Mouse (Mus musculus) forebrain, embryonic 14.5 days (tissue): Measurements from ENCODE around the gene Pik3r5. TPM values are rescaled to one million over a fixed set of nuclear protein-coding genes. Genes with fewer than 3 reads are reported as not detected.

ENCODE experiments used
- ATAC-seq: fragments of 200-750 bp; cut with Nextera tagmentation; 2 replicates; pipeline ENCODE4 v1.8.0; 2017; ENCODE audit warnings: mild to moderate bottlenecking, moderate library complexity
- DNase-seq: peaks from one replicate; pipeline ENCODE4 v3.0.0-alpha.2; 2015; ENCODE audit warnings: low spot score
- H3K27ac ChIP-seq: fragments of 300-500 bp; sonication (generic); 2 replicates; pipeline ENCODE4 v1.5.1; 2014; ENCODE audit warnings: low read depth, mild to moderate bottlenecking, control low read depth, low read length, moderate library complexity
- H3K27me3 ChIP-seq: fragments of 300-500 bp; sonication (generic); replicated peaks from 2 replicates; pipeline ENCODE4 v1.6.1; 2014; ENCODE audit warnings: low read length, control low read depth, mixed read lengths; ENCODE audit not compliant: control insufficient read depth, insufficient read depth
- H3K36me3 ChIP-seq: fragments of 300-500 bp; sonication (generic); 2 replicates; pipeline ENCODE4 v1.6.1; 2014; ENCODE audit warnings: low read length, control low read depth; ENCODE audit not compliant: control insufficient read depth, insufficient read depth
- H3K4me1 ChIP-seq: fragments of 300-500 bp; sonication (generic); 2 replicates; pipeline ENCODE4 v1.6.1; 2014; ENCODE audit warnings: antibody characterized with exemption, low read length, control low read depth; ENCODE audit not compliant: control insufficient read depth, insufficient read depth
- H3K4me2 ChIP-seq: fragments of 300-500 bp; sonication (generic); 2 replicates; pipeline ENCODE4 v1.6.1; 2014; ENCODE audit warnings: mild to moderate bottlenecking, control low read depth, low read length
- H3K4me3 ChIP-seq: fragments of 300-500 bp; sonication (generic); 2 replicates; pipeline ENCODE4 v1.5.1; 2014; ENCODE audit warnings: low read depth, low read length, control low read depth
- H3K9ac ChIP-seq: fragments of 300-500 bp; sonication (generic); 2 replicates; pipeline ENCODE4 v1.6.1; 2014; ENCODE audit warnings: mild to moderate bottlenecking, low read length, control low read depth, moderate library complexity
- H3K9me3 ChIP-seq: fragments of 300-500 bp; sonication (generic); replicated peaks from 2 replicates; pipeline ENCODE4 v1.6.1; 2016; ENCODE audit warnings: low read length, control low read depth, mixed read lengths; ENCODE audit not compliant: control insufficient read depth
- WGBS: fragments of 180-500 bp; shearing (Covaris S2); extraction: QIAGEN DNeasy Blood & Tissue Kit; methylation state at CpG from one replicate; pipeline ENCODE4 v1.1.7; 2014; 5-methylcytosine and 5-hydroxymethylcytosine counted together
- polyA plus RNA-seq: library from polyadenylated mRNA; unstranded; fragments of >200 nt; fragmentation: Nextera tagmentation; extraction: Ambion mirVana; gene quantifications from 2 replicates; pipeline ENCODE4 v1.2.1, GENCODE M21; 2014

The Pik3r5 gene
- polyA plus RNA-seq, 1 experiment from 2014 or later, result 0.11 TPM

GRCm38 (mm10) chr11:68417831-68418230 lies 14.1 kb upstream of the Pik3r5 start:
- no peaks in the 10 kb centered on the region for H3K9me3 ChIP-seq
- DNase-seq (peak; percentile 33), ATAC-seq (no peak)
- H3K4me3 ChIP-seq, result no peak overlapping the region
- H3K4me1 ChIP-seq, result no peaks in the 10 kb centered on the region
- 42% methylated on average over 9 of the region's 9 CpGs for WGBS
- no peaks in the 10 kb centered on the region for H3K27me3 ChIP-seq
- H3K36me3 ChIP-seq, result no peaks in the 10 kb centered on the region
- H3K9ac ChIP-seq, result no peak overlapping the region
- H3K27ac ChIP-seq, result no peak overlapping the region
- H3K4me2 ChIP-seq, result no peak overlapping the region

GRCm38 (mm10) chr11:68425492-68426315 lies 6.2 kb upstream of the Pik3r5 start:
- Histone ChIP-seq H3K27me3 (no peaks in the 10 kb centered on the region), H3K4me2 (no peak overlapping the region), H3K36me3 (no peaks in the 10 kb centered on the region), H3K4me1 (0 out of 2 replicates have a peak, but pooled peaks cover 2% of the 10 kb centered on the region), H3K9ac (no peak overlapping the region), H3K9me3 (no peaks in the 10 kb centered on the region), H3K27ac (no peak overlapping the region), H3K4me3 (no peak overlapping the region)
- no peak for DNase-seq
- 29% methylated on average over 8 of the region's 8 CpGs for WGBS
- no peak for ATAC-seq

- 82% methylated on average over 5 of the region's 5 CpGs for WGBS
- no peak for ATAC-seq
- Histone ChIP-seq H3K9me3 (no peaks in the 10 kb centered on the region), H3K9ac (no peak overlapping the region), H3K4me1 (0 out of 2 replicates have a peak, but pooled peaks cover 2% of the 10 kb centered on the region), H3K27me3 (no peaks in the 10 kb centered on the region), H3K4me2 (no peak overlapping the region), H3K4me3 (no peak overlapping the region), H3K36me3 (no peaks in the 10 kb centered on the region), H3K27ac (no peak overlapping the region)
- no peak for DNase-seq
These were observed 4.8 kb upstream of the Pik3r5 start for GRCm38 (mm10) chr11:68427083-68427570.

GRCm38 (mm10) chr11:68430662-68431061 lies 1.3 kb upstream of the Pik3r5 start:
- no peaks in the 10 kb centered on the region for H3K36me3 ChIP-seq
- H3K4me1 ChIP-seq, result 0 out of 2 replicates have a peak, but pooled peaks cover 1% of the 10 kb centered on the region
- no peaks in the 10 kb centered on the region for H3K9me3 ChIP-seq
- H3K27ac ChIP-seq, result no peak overlapping the region
- 71% methylated on average over 5 of the region's 5 CpGs for WGBS
- H3K27me3 ChIP-seq, result no peaks in the 10 kb centered on the region
- no peak overlapping the region for H3K4me2 ChIP-seq
- DNase-seq (no peak), ATAC-seq (no peak)
- H3K9ac ChIP-seq, result no peak overlapping the region
- no peak overlapping the region for H3K4me3 ChIP-seq

- H3K9ac ChIP-seq, result peak overlapping the region; percentile 25; the same call in 1 of the 2 replicates
- 36% methylated on average over 23 of the region's 23 CpGs for WGBS
These were observed 570 bp downstream of the Pik3r5 start for GRCm38 (mm10) chr11:68432361-68433021.

GRCm38 (mm10) chr11:68433534-68433933 lies 1.6 kb downstream of the Pik3r5 start:
- Histone ChIP-seq H3K9ac (no peak overlapping the region), H3K4me3 (no peak overlapping the region), H3K4me1 (no peaks in the 10 kb centered on the region), H3K27me3 (no peaks in the 10 kb centered on the region), H3K4me2 (no peak overlapping the region), H3K27ac (no peak overlapping the region), H3K36me3 (no peaks in the 10 kb centered on the region), H3K9me3 (no peaks in the 10 kb centered on the region)
- ATAC-seq, result no peak
- DNase-seq, result no peak
- 83% methylated on average over 5 of the region's 5 CpGs for WGBS

More at GRCm38 (mm10) chr11:68432361-68433021, 570 bp downstream of the Pik3r5 start:
- no peaks in the 10 kb centered on the region for H3K9me3 ChIP-seq
- no peaks in the 10 kb centered on the region for H3K36me3 ChIP-seq
- DNase-seq (no peak), ATAC-seq (no peak)
- H3K27me3 ChIP-seq, result no peaks in the 10 kb centered on the region
- H3K4me1 ChIP-seq, result no peaks in the 10 kb centered on the region
- peak overlapping the region; percentile 54 for H3K4me2 ChIP-seq
- H3K4me3 ChIP-seq, result peak overlapping the region; percentile 27
- no peak overlapping the region for H3K27ac ChIP-seq

DNA sequence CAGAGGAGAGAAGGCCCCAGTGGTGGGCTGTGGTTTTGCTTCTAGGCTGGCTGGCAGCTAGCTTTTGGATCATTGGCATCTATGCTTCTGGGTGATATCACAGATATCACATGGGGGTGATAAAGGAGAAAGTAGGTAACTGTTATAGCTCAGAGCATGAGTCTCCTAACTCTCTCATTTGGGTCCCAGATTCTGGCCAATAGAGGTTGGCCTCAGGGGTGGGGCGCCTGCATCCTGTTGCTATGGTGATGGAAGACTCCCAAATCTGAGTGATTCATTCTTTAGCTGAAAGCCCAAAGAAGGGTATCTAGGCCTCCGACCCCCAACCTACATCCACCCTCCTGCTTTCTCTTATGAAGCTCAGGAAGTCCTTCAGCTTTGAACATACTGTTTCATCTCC lies 2.8 kb downstream of the Pik3r5 start:
- H3K36me3 ChIP-seq, result no peaks in the 10 kb centered on the region
- WGBS, result 87% methylated on average over 2 of the region's 2 CpGs
- no peak overlapping the region for H3K27ac ChIP-seq
- no peaks in the 10 kb centered on the region for H3K27me3 ChIP-seq
- H3K9ac ChIP-seq, result no peak overlapping the region
- DNase-seq (no peak), ATAC-seq (no peak)
- no peak overlapping the region for H3K4me2 ChIP-seq
- H3K9me3 ChIP-seq, result no peaks in the 10 kb centered on the region
- no peaks in the 10 kb centered on the region for H3K4me1 ChIP-seq
- H3K4me3 ChIP-seq, result no peak overlapping the region

DNA sequence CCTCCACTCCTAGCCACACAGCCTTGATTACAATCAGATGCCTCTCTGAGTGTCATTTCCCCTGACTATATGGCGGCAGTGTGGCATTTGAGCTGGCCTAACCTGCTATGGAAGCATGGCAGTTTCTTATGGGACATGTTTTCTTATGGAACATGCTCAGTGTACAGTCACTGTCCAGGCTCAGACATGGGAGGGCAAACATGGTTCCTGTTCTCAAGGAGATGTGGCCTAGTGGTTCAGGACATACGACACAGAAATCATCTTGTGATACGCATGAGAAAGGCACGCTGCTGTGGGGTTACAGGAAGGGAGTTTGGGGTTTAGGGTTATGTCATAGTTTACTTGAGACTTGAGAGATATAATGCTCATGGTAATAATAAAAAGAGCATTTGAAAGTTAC lies 3.7 kb downstream of the Pik3r5 start:
- no peak for DNase-seq
- Histone ChIP-seq H3K4me3 (no peak overlapping the region), H3K9me3 (no peaks in the 10 kb centered on the region), H3K9ac (no peak overlapping the region), H3K4me2 (no peak overlapping the region), H3K27me3 (no peaks in the 10 kb centered on the region), H3K4me1 (no peaks in the 10 kb centered on the region), H3K27ac (no peak overlapping the region), H3K36me3 (no peaks in the 10 kb centered on the region)
- no peak for ATAC-seq
- 91% methylated on average over 4 of the region's 4 CpGs for WGBS

DNA sequence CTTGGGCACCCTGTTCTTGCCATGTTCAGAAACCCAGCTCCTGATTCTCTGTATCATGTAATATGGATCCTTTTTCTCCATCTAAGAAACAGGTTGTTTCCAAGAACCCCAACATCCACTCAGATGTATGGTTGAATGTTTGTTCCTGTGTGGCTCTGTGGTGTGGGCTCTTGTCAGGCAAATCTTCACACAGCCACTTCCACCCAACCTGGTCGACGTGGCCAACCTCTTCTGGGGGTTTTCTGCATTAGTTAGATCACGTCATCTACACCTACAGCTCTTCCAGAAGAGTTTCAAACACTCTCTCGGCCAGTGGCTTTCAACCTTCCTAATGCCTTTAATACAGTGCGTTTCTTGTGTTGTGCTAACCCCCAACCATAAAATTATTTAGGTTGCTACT lies 4.5 kb downstream of the Pik3r5 start:
- no peaks in the 10 kb centered on the region for H3K9me3 ChIP-seq
- H3K36me3 ChIP-seq, result no peaks in the 10 kb centered on the region
- H3K9ac ChIP-seq, result no peak overlapping the region
- no peak overlapping the region for H3K27ac ChIP-seq
- no peaks in the 10 kb centered on the region for H3K27me3 ChIP-seq
- no peaks in the 10 kb centered on the region for H3K4me1 ChIP-seq
- ATAC-seq (no peak), DNase-seq (no peak)
- H3K4me3 ChIP-seq, result no peak overlapping the region
- WGBS, result 83% methylated on average over 5 of the region's 5 CpGs
- H3K4me2 ChIP-seq, result no peak overlapping the region
